Comparison of ENCODE assay signal across 20 mouse cellular contexts in the genomic region with DNA sequence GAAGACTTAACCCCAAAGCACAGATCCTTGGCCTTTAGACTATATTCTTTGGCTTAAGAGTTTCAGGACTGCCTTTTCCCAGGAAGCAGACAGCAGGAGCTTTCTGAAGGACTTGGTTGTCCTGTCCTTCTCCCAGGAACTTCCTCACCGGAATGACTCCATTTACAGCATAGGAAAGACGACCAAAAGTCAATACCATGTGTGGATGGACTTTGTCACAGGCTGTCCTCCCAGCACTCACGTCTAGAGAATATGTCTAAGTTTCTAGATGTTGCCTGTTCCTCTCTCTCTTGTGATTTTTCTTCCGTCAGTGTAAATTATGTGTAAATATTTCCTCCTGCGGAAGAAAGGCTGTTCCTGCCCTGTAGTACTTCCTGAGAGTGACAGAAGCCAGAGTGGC.
DNase-seq lines count a peak whose midpoint lies in the region; ATAC-seq and TF ChIP-seq lines count a peak whose summit lies in the region.
"Had no signal": no experiment of that assay in that cellular context is flagged by ENCODE, and none has a peak within 500 bp of the region (broad histone marks: within the 10 kb centered on the region; RNA-seq: fewer than 3 reads in every experiment).

No protein-coding gene starts in this region.

- TF ChIP-seq POLR2A in embryonic fibroblast, embryonic 13.5 days (IDR thresholded peaks at IDR 0.05; ENCODE audit: low read depth, low read length) = no peak

- no peaks in the 10 kb centered on the region for H3K27me3 ChIP-seq in heart, postnatal 0 days (ENCODE audit: control insufficient read depth, insufficient read depth, low read length)
- no peaks in the 10 kb centered on the region for H3K27me3 ChIP-seq in liver, embryonic 15.5 days
- no peaks in the 10 kb centered on the region for H3K27me3 ChIP-seq in liver, embryonic 12.5 days (replicated peaks)
- H3K27me3 ChIP-seq in intestine, embryonic 16.5 days (replicated peaks; ENCODE audit: control insufficient read depth, insufficient read depth, low read length) = no peaks in the 10 kb centered on the region
- H3K27me3 ChIP-seq: forebrain, embryonic 13.5 days had no signal

- intact Hi-C loops in heart, postnatal 25 days (cut with DNase I) = no loop called here
- intact Hi-C loops in left cerebral cortex, postnatal 25 days (cut with DNase I) = no loop called here

- peaks cover 25% of the 10 kb centered on the region; the same call in 1 of the 2 replicates for H3K4me1 ChIP-seq in heart, postnatal 0 days (ENCODE audit: control insufficient read depth, insufficient read depth)
- H3K4me1 ChIP-seq in liver, embryonic 15.5 days (replicated peaks) = peaks cover 34% of the 10 kb centered on the region
- H3K4me1 ChIP-seq in liver, embryonic 12.5 days = peaks cover 48% of the 10 kb centered on the region
- H3K4me1 ChIP-seq in embryonic fibroblast, embryonic 13.5 days (ENCODE audit: control insufficient read depth, insufficient read depth, low read length) = peaks cover 24% of the 10 kb centered on the region
- H3K4me1 ChIP-seq in intestine, embryonic 16.5 days (ENCODE audit: control insufficient read depth, insufficient read depth, low read length) = peaks cover 45% of the 10 kb centered on the region

- no peak for DNase-seq in heart, postnatal 0 days (ENCODE audit: low spot score)
- DNase-seq in heart, postnatal 25 days (ENCODE audit: low spot score) = no peak
- DNase-seq in left cerebral cortex, postnatal 25 days (ENCODE audit: low spot score in 2 of 2) = no peak
- DNase-seq in urinary bladder, adult 2 months (ENCODE audit: low spot score) = no peak
- DNase-seq: cerebellum, adult 8-10 months; gastrocnemius, postnatal 10 days; kidney, adult 8-10 months; layer of hippocampus, postnatal 36 days; lung, postnatal 36 days; retina, postnatal 1 day; thymus, postnatal 25 days had no signal

- ATAC-seq in heart, postnatal 0 days (ENCODE audit: insufficient read depth, low read depth) = no peak
- ATAC-seq in liver, embryonic 15.5 days (ENCODE audit: insufficient read depth) = no peak
- no peak for ATAC-seq in liver, embryonic 12.5 days
- peak; percentile 64; the same call in 1 of the 2 replicates for ATAC-seq in intestine, embryonic 16.5 days
- ATAC-seq: forebrain, embryonic 13.5 days; hindbrain, embryonic 16.5 days had no signal

- peak overlapping the region; percentile 54; the same call in 1 of the 2 replicates for H3K27ac ChIP-seq in heart, postnatal 0 days (ENCODE audit: low read depth)
- H3K27ac ChIP-seq in liver, embryonic 15.5 days (replicated peaks) = peak overlapping the region; percentile 7; the same call in 1 of the 2 replicates
- no peak overlapping the region for H3K27ac ChIP-seq in liver, embryonic 12.5 days
- H3K27ac ChIP-seq in embryonic fibroblast, embryonic 13.5 days (ENCODE audit: insufficient read depth, low read length) = peak overlapping the region; percentile 25; the same call in 1 of the 2 replicates
- H3K27ac ChIP-seq in intestine, embryonic 16.5 days (ENCODE audit: low read length) = peak overlapping the region; percentile 81
- H3K27ac ChIP-seq: forebrain, embryonic 13.5 days; layer of hippocampus, adult 2 months; liver, embryonic 14.5 days had no signal

- H3K9ac ChIP-seq in heart, postnatal 0 days (replicated peaks; ENCODE audit: low read depth, low read length) = no peak overlapping the region
- no peak overlapping the region for H3K9ac ChIP-seq in liver, embryonic 15.5 days
- no peak overlapping the region for H3K9ac ChIP-seq in liver, embryonic 12.5 days
- 0 out of 2 replicates have a peak overlapping the region, but pooled peaks have one; percentile 30 for H3K9ac ChIP-seq in intestine, embryonic 16.5 days (ENCODE audit: low read depth, low read length)
- H3K9ac ChIP-seq: forebrain, embryonic 13.5 days; liver, embryonic 14.5 days had no signal

- H3K4me2 ChIP-seq in heart, postnatal 0 days (ENCODE audit: low read depth, low read length) = no peak overlapping the region
- H3K4me2 ChIP-seq in liver, embryonic 15.5 days = no peak overlapping the region
- H3K4me2 ChIP-seq in liver, embryonic 12.5 days = no peak overlapping the region
- H3K4me2 ChIP-seq in intestine, embryonic 16.5 days (ENCODE audit: low read depth, low read length) = no peak overlapping the region
- H3K4me2 ChIP-seq: forebrain, embryonic 13.5 days had no signal

- 55% methylated on average over 5 of the region's 5 CpGs for WGBS in heart, postnatal 0 days
- WGBS in liver, embryonic 15.5 days (ENCODE audit: insufficient replicate concordance) = 39% methylated on average over 5 of the region's 5 CpGs
- WGBS in liver, embryonic 12.5 days (ENCODE audit: insufficient replicate concordance) = 49% methylated on average over 5 of the region's 5 CpGs
- WGBS in intestine, embryonic 16.5 days = 27% methylated on average over 5 of the region's 5 CpGs

- H3K9me3 ChIP-seq in heart, postnatal 0 days (replicated peaks; ENCODE audit: control insufficient read depth, low read length) = no peaks in the 10 kb centered on the region
- H3K9me3 ChIP-seq in liver, embryonic 15.5 days (replicated peaks) = no peaks in the 10 kb centered on the region
- H3K9me3 ChIP-seq in liver, embryonic 12.5 days (replicated peaks) = no peaks in the 10 kb centered on the region
- H3K9me3 ChIP-seq in intestine, embryonic 16.5 days (ENCODE audit: control insufficient read depth, low read length) = no peaks in the 10 kb centered on the region
- H3K9me3 ChIP-seq: forebrain, embryonic 13.5 days had no signal

- H3K4me3 ChIP-seq in heart, postnatal 0 days (ENCODE audit: low read depth, low read length) = no peak overlapping the region
- H3K4me3 ChIP-seq in liver, embryonic 15.5 days (replicated peaks) = no peak overlapping the region
- no peak overlapping the region for H3K4me3 ChIP-seq in liver, embryonic 12.5 days
- no peak overlapping the region for H3K4me3 ChIP-seq in embryonic fibroblast, embryonic 13.5 days (ENCODE audit: insufficient read depth, low read length)
- no peak overlapping the region for H3K4me3 ChIP-seq in intestine, embryonic 16.5 days (ENCODE audit: low read length)
- H3K4me3 ChIP-seq: erythroblast, embryonic 14.5 days; forebrain, embryonic 13.5 days; layer of hippocampus, adult 2 months had no signal

- no peak for TF ChIP-seq CTCF in heart, postnatal 0 days (IDR thresholded peaks at IDR 0.05; ENCODE audit: low read depth)
- TF ChIP-seq CTCF in embryonic fibroblast, embryonic 13.5 days (IDR thresholded peaks at IDR 0.05; ENCODE audit: borderline replicate concordance, insufficient read depth, low read length) = no peak

- 0 out of 2 replicates have a peak, but pooled peaks cover 3% of the 10 kb centered on the region for H3K36me3 ChIP-seq in heart, postnatal 0 days (replicated peaks; ENCODE audit: control insufficient read depth, insufficient read depth, low read length)
- no peaks in the 10 kb centered on the region for H3K36me3 ChIP-seq in liver, embryonic 15.5 days (replicated peaks)
- H3K36me3 ChIP-seq in liver, embryonic 12.5 days = no peaks in the 10 kb centered on the region
- H3K36me3 ChIP-seq in intestine, embryonic 16.5 days (ENCODE audit: control insufficient read depth, insufficient read depth, low read length) = 0 out of 2 replicates have a peak, but pooled peaks cover 2% of the 10 kb centered on the region

- no peak for TF ChIP-seq EP300 in heart, postnatal 0 days (IDR thresholded peaks at IDR 0.05; ENCODE audit: low read depth)
